Mouse (Mus musculus) Muller cell, postnatal 12 days (primary cell): ENCODE measurements around the gene Endou.

Experiments
- DNase-seq: peaks from one replicate; pipeline ENCODE4 v3.0.0-alpha.2; 2015; ENCODE audit errors: inconsistent ontology term

Gene Endou

GRCm38 (mm10) chr15:97755361-97755760, 24.2 kb upstream of the Endou start:
- peak; percentile 68 for DNase-seq

- no peak for DNase-seq
Measured at GRCm38 (mm10) chr15:97754476-97754875, 23.3 kb upstream of the Endou start.

- DNase-seq, result no peak
Measured at GRCm38 (mm10) chr15:97752491-97752890, 21.4 kb upstream of the Endou start.

- no peak for DNase-seq
Measured at GRCm38 (mm10) chr15:97751676-97752075, 20.5 kb upstream of the Endou start.

- DNase-seq, result peak; percentile 93
Measured at GRCm38 (mm10) chr15:97750697-97751096, 19.6 kb upstream of the Endou start.

GRCm38 (mm10) chr15:97749841-97750240, 18.7 kb upstream of the Endou start:
- no peak for DNase-seq

GRCm38 (mm10) chr15:97749397-97749796, 18.3 kb upstream of the Endou start:
- no peak for DNase-seq

GRCm38 (mm10) chr15:97748964-97749363, 17.8 kb upstream of the Endou start:
- DNase-seq, result no peak

GRCm38 (mm10) chr15:97748309-97748708, 17.2 kb upstream of the Endou start:
- no peak for DNase-seq

- no peak for DNase-seq
Measured at GRCm38 (mm10) chr15:97747486-97747885, 16.3 kb upstream of the Endou start.

GRCm38 (mm10) chr15:97746748-97747147, 15.6 kb upstream of the Endou start:
- DNase-seq, result no peak

GRCm38 (mm10) chr15:97746278-97746677, 15.1 kb upstream of the Endou start:
- no peak for DNase-seq

- no peak for DNase-seq
Measured at GRCm38 (mm10) chr15:97745331-97745730, 14.2 kb upstream of the Endou start.

- no peak for DNase-seq
Measured at GRCm38 (mm10) chr15:97744930-97745329, 13.8 kb upstream of the Endou start.

GRCm38 (mm10) chr15:97743961-97744525, 12.9 kb upstream of the Endou start:
- DNase-seq, result no peak

- DNase-seq, result no peak
Measured at GRCm38 (mm10) chr15:97743210-97743609, 12.1 kb upstream of the Endou start.

GRCm38 (mm10) chr15:97742600-97742999, 11.5 kb upstream of the Endou start:
- no peak for DNase-seq

GRCm38 (mm10) chr15:97742074-97742473, 10.9 kb upstream of the Endou start:
- no peak for DNase-seq

- DNase-seq, result no peak
Measured at GRCm38 (mm10) chr15:97741662-97742061, 10.5 kb upstream of the Endou start.

- no peak for DNase-seq
Measured at GRCm38 (mm10) chr15:97740283-97740732, 9.2 kb upstream of the Endou start.

- DNase-seq, result no peak
Measured at GRCm38 (mm10) chr15:97738923-97739322, 7.8 kb upstream of the Endou start.

GRCm38 (mm10) chr15:97731988-97732387, 849 bp upstream of the Endou start:
- DNase-seq, result no peak

- DNase-seq, result no peak
Measured at GRCm38 (mm10) chr15:97730365-97730764, 774 bp downstream of the Endou start.

GRCm38 (mm10) chr15:97728804-97729203, 2.3 kb downstream of the Endou start:
- peak; percentile 40 for DNase-seq
